In the genomic region with DNA sequence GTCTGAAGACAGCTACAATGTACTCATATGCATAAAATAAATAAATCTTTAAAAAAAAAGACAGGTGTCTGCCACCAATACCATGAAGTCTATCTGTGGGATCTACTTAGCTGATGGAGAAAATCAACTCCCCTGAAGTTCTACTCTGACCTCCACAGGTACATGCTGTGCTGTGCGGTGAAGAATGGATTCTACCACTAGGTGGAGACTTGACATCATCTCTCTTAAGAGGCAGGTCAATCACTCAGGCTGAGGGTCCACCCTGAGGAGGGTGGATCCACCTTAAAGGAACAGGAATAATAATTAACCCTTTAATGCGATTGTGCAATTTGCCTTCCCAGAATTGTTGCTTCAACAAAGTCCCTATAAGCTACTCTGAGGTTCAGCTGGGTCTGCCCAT, we compare ENCODE assay signal across 9 mouse cellular contexts. TPM values are rescaled to one million over a fixed set of nuclear protein-coding genes. Genes with fewer than 3 reads are reported as not detected.
DNase-seq lines count a peak whose midpoint lies in the region; ATAC-seq and TF ChIP-seq lines count a peak whose summit lies in the region.
"Had no signal": no experiment of that assay in that cellular context is flagged by ENCODE, and none has a peak within 500 bp of the region (broad histone marks: within the 10 kb centered on the region; RNA-seq: fewer than 3 reads in every experiment).

No protein-coding gene starts in this region.

- DNase-seq in forebrain, embryonic 14.5 days (ENCODE audit: low spot score), result peak; percentile 24
- DNase-seq in forebrain, embryonic 10.5 days (ENCODE audit: extremely low spot score, low spot score), result no peak
- peak; percentile 23 to 36 for DNase-seq in B cell, adult 2 months
- DNase-seq in embryo, embryonic 11 days, result peak; percentile 39
- peak; percentile 26 for DNase-seq in liver, postnatal 0 days
- DNase-seq in right cerebral cortex, adult 2 months (ENCODE audit: low spot score in 2 of 2), result no peak
- no peak for DNase-seq in left cerebral cortex, postnatal 25 days (ENCODE audit: low spot score in 2 of 2)
- no peak for DNase-seq in cerebellum, postnatal 36 days

- no peaks in the 10 kb centered on the region for H3K9me3 ChIP-seq in forebrain, embryonic 14.5 days (replicated peaks; ENCODE audit: control insufficient read depth, low read length)
- H3K9me3 ChIP-seq in forebrain, embryonic 10.5 days, result no peaks in the 10 kb centered on the region; the same call in 1 of the 2 replicates
- no peaks in the 10 kb centered on the region for H3K9me3 ChIP-seq in liver, postnatal 0 days (ENCODE audit: low read length)
- H3K9me3 ChIP-seq: limb, embryonic 12.5 days had no signal

- H3K4me1 ChIP-seq in forebrain, embryonic 14.5 days (ENCODE audit: control insufficient read depth, insufficient read depth, low read length), result no peaks in the 10 kb centered on the region
- H3K4me1 ChIP-seq in forebrain, embryonic 10.5 days, result no peaks in the 10 kb centered on the region
- H3K4me1 ChIP-seq in liver, postnatal 0 days (ENCODE audit: insufficient read depth), result no peaks in the 10 kb centered on the region
- H3K4me1 ChIP-seq: limb, embryonic 12.5 days had no signal

- no peak for ATAC-seq in forebrain, embryonic 14.5 days
- peak; percentile 75 for ATAC-seq in liver, postnatal 0 days

- no peak for TF ChIP-seq EP300 in liver, postnatal 0 days (IDR thresholded peaks at IDR 0.05; ENCODE audit: low read depth)

- H3K9ac ChIP-seq in forebrain, embryonic 14.5 days (ENCODE audit: low read length), result no peak overlapping the region
- no peak overlapping the region for H3K9ac ChIP-seq in liver, postnatal 0 days (replicated peaks)
- H3K9ac ChIP-seq: limb, embryonic 12.5 days had no signal

- 33% methylated on average over 2 of the region's 2 CpGs for WGBS in forebrain, embryonic 14.5 days
- WGBS in forebrain, embryonic 10.5 days, result 31% methylated on average over 2 of the region's 2 CpGs
- 10% methylated on average over 2 of the region's 2 CpGs for WGBS in liver, postnatal 0 days (ENCODE audit: insufficient replicate concordance)

- H3K4me2 ChIP-seq in forebrain, embryonic 14.5 days (ENCODE audit: low read length), result no peak overlapping the region
- no peak overlapping the region for H3K4me2 ChIP-seq in liver, postnatal 0 days (ENCODE audit: low read depth, low read length)
- H3K4me2 ChIP-seq: limb, embryonic 12.5 days had no signal

- intact Hi-C loops in left cerebral cortex, postnatal 25 days (cut with DNase I), result loop anchor here (5.0 kb wide), 1 partner anchor 866 kb away; no protein-coding TSS in a partner anchor

- no peaks in the 10 kb centered on the region for H3K36me3 ChIP-seq in forebrain, embryonic 14.5 days (ENCODE audit: control insufficient read depth, insufficient read depth, low read length)
- no peaks in the 10 kb centered on the region for H3K36me3 ChIP-seq in forebrain, embryonic 10.5 days (replicated peaks)
- H3K36me3 ChIP-seq in liver, postnatal 0 days (replicated peaks; ENCODE audit: insufficient read depth, low read length), result no peaks in the 10 kb centered on the region
- H3K36me3 ChIP-seq: limb, embryonic 12.5 days had no signal

- no peaks in the 10 kb centered on the region for H3K27me3 ChIP-seq in forebrain, embryonic 14.5 days (replicated peaks; ENCODE audit: control insufficient read depth, insufficient read depth, low read length)
- no peaks in the 10 kb centered on the region for H3K27me3 ChIP-seq in forebrain, embryonic 10.5 days (ENCODE audit: poor library complexity, severe bottlenecking)
- H3K27me3 ChIP-seq in liver, postnatal 0 days (ENCODE audit: insufficient read depth, low read length), result no peaks in the 10 kb centered on the region
- H3K27me3 ChIP-seq: limb, embryonic 12.5 days had no signal

- no peak overlapping the region for H3K27ac ChIP-seq in forebrain, embryonic 14.5 days (ENCODE audit: low read depth, low read length)
- H3K27ac ChIP-seq in forebrain, embryonic 10.5 days, result no peak overlapping the region
- H3K27ac ChIP-seq in liver, postnatal 0 days (ENCODE audit: low read depth), result no peak overlapping the region
- H3K27ac ChIP-seq: limb, embryonic 12.5 days had no signal

- TF ChIP-seq CTCF in liver, postnatal 0 days (IDR thresholded peaks at IDR 0.05; ENCODE audit: low read depth), result peak; percentile 71

- no peak overlapping the region for H3K4me3 ChIP-seq in forebrain, embryonic 14.5 days (ENCODE audit: low read depth, low read length)
- no peak overlapping the region for H3K4me3 ChIP-seq in forebrain, embryonic 10.5 days
- H3K4me3 ChIP-seq in liver, postnatal 0 days (ENCODE audit: low read depth, low read length), result no peak overlapping the region
- H3K4me3 ChIP-seq: limb, embryonic 12.5 days had no signal

RNA-seq across cellular contexts. Expression of a gene that starts 9.2 kb away (rescaled TPM):
- polyA plus RNA-seq in forebrain, embryonic 14.5 days (2014; fragmentation: Nextera tagmentation; extraction: Ambion mirVana), result 0.13 and 0.23 TPM in 2 replicates
- polyA plus RNA-seq in forebrain, embryonic 10.5 days (2016; fragmentation: Nextera tagmentation; extraction: Ambion mirVana), result 0.09 TPM in 1 of 2 replicates, not detected in the other
- 0.12 TPM in 1 of 2 replicates, not detected in the other for polyA plus RNA-seq in liver, postnatal 0 days (2015; fragmentation: Nextera tagmentation; extraction: Ambion mirVana)
- total RNA-seq in left cerebral cortex, postnatal 25 days (2021), result 1 to 10 TPM in 1 of 2 experiments, under 1 TPM in 1; 0.66 to 1.1 TPM
- polyA plus RNA-seq: limb, embryonic 12.5 days had no signal

RNA-seq across cellular contexts. Expression of a gene that starts 10.4 kb away (rescaled TPM):
- 424 and 576 TPM in 2 replicates for polyA plus RNA-seq in forebrain, embryonic 14.5 days (2014; fragmentation: Nextera tagmentation; extraction: Ambion mirVana)
- 363 and 367 TPM in 2 replicates for polyA plus RNA-seq in forebrain, embryonic 10.5 days (2016; fragmentation: Nextera tagmentation; extraction: Ambion mirVana)
- 385 and 415 TPM in 2 replicates for polyA plus RNA-seq in liver, postnatal 0 days (2015; fragmentation: Nextera tagmentation; extraction: Ambion mirVana)
- 100 to 1,000 TPM; 542 to 549 TPM for total RNA-seq in left cerebral cortex, postnatal 25 days (2021)

RNA-seq across cellular contexts. Expression of a gene that starts 22.9 kb away (rescaled TPM):
- polyA plus RNA-seq in forebrain, embryonic 14.5 days (2014; fragmentation: Nextera tagmentation; extraction: Ambion mirVana), result 31.3 and 34.8 TPM in 2 replicates
- 29.0 and 30.8 TPM in 2 replicates for polyA plus RNA-seq in forebrain, embryonic 10.5 days (2016; fragmentation: Nextera tagmentation; extraction: Ambion mirVana)
- 8.8 and 9.8 TPM in 2 replicates for polyA plus RNA-seq in liver, postnatal 0 days (2015; fragmentation: Nextera tagmentation; extraction: Ambion mirVana)
- total RNA-seq in left cerebral cortex, postnatal 25 days (2021), result 10 to 100 TPM; 40.6 to 45.0 TPM

RNA-seq across cellular contexts. Expression of a gene that starts 23.0 kb away (rescaled TPM):
- 99.7 and 102 TPM in 2 replicates for polyA plus RNA-seq in forebrain, embryonic 14.5 days (2014; fragmentation: Nextera tagmentation; extraction: Ambion mirVana)
- polyA plus RNA-seq in forebrain, embryonic 10.5 days (2016; fragmentation: Nextera tagmentation; extraction: Ambion mirVana), result 190 and 191 TPM in 2 replicates
- polyA plus RNA-seq in liver, postnatal 0 days (2015; fragmentation: Nextera tagmentation; extraction: Ambion mirVana), result 20.8 and 24.9 TPM in 2 replicates
- 10 to 100 TPM; 45.4 to 46.2 TPM for total RNA-seq in left cerebral cortex, postnatal 25 days (2021)

RNA-seq across cellular contexts. Expression of a gene that starts 38.3 kb away (rescaled TPM):
- 40.5 and 44.2 TPM in 2 replicates for polyA plus RNA-seq in forebrain, embryonic 14.5 days (2014; fragmentation: Nextera tagmentation; extraction: Ambion mirVana)
- 72.9 and 76.6 TPM in 2 replicates for polyA plus RNA-seq in forebrain, embryonic 10.5 days (2016; fragmentation: Nextera tagmentation; extraction: Ambion mirVana)
- 12.9 and 13.7 TPM in 2 replicates for polyA plus RNA-seq in liver, postnatal 0 days (2015; fragmentation: Nextera tagmentation; extraction: Ambion mirVana)
- total RNA-seq in left cerebral cortex, postnatal 25 days (2021), result 10 to 100 TPM; 53.1 to 58.1 TPM

Comparison
In these comparisons a context has a peak if more than half of its experiments do, and no peak if none do; other contexts are left out.
1. DNase-seq: peak in forebrain, embryonic 14.5 days (single experiment), B cell, adult 2 months (2 of 2), embryo, embryonic 11 days (single experiment) and liver, postnatal 0 days (single experiment); none in forebrain, embryonic 10.5 days (single experiment), right cerebral cortex, adult 2 months (0 of 2), left cerebral cortex, postnatal 25 days (0 of 2) and cerebellum, postnatal 36 days (0 of 2).